Mouse (Mus musculus) heart, adult 9 months (tissue): ENCODE measurements at regions not wholly inside any gene's neighbourhood (a gene's known extent, or its start where the extent isn't known, plus 50 kb on each side); places are given as distances from the start of the nearest gene placed in this dataset.
"Not testable (repeated sequence)": the region's sequence is repeated elsewhere in the genome, so short reads cannot be mapped to it uniquely, and the experiment has no call there.

ENCODE experiments used
- DNase-seq, 2 experiments: peaks; one replicate each; pipeline ENCODE4 v3.0.0; 2022; ENCODE audit warnings: low spot score in 2 of 2

DNA sequence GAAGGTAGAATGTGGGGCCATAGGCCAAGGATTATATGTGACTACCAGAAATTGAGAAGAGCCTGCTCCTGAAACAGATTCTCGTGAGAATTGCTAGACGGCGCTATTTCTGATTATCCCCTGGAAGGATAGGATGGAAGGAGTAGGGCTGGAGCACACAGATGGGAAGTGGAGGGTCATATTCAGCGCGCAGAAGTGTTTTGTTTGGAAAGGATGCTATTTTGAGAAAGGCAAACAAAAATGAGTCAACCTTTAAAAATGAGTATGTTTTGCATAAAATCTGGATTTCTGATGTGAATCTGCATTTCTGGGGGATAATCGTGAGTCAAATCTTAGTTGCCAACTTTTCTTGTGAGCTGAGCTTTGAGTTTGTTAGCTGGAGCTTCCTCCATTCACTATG lies 58.1 kb upstream of the Fshb start:
- no peak for DNase-seq

DNA sequence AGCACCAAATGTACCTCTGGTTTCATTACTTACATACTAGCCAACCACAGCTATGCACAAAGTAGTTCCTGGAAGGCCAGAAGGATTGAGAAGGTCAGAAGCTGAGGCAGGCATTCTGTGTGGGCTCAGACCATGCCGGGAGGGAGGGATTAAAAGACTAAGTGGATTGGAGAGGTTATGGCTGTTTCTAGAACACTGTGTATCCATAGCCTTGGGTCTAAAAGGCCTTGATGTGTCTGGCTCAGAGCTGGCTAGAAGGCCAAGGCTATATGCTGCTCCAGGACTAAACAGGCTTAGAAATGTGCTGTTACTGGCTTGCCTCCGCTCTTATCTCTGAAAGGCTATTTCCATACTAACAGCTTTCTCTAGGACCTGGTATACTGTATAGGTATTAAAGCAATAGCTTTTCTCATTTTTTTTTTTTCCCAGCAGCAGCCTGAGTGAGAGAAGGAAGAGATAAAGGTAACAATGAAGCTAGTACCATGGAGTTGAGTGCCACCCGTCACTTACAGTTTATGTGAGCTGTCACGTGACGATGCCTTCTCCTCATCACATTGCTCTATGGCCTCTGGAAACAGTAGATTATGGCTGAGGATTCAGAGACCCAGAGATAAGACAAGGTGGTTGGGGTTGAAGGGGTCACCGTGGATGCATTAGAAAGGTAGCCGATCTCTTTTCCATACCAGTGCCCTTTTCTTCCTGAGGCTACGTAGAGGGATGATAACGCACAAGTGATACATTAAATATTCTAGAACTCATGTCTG lies 59.4 kb upstream of the Fshb start:
- no peak for DNase-seq

DNA sequence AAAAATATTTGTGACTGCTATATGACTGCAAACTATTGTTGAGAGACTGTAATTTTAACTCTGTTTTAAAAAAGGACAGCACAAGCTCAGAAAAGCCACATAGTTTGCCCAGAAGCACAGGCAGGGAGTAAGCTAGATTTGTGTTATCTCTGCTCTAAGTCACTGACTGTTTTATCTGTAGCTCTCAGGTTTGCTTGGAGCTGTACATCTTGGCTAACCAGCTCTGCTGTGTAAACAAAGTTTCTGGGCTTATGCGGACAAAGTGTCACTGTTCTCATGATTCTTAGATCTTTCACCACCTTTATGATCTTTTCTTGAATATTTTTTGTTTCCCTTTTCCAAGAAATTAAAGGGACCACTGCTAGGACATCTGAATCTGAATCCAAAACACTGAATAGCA lies 60.2 kb upstream of the Fshb start:
- DNase-seq, result no peak

DNA sequence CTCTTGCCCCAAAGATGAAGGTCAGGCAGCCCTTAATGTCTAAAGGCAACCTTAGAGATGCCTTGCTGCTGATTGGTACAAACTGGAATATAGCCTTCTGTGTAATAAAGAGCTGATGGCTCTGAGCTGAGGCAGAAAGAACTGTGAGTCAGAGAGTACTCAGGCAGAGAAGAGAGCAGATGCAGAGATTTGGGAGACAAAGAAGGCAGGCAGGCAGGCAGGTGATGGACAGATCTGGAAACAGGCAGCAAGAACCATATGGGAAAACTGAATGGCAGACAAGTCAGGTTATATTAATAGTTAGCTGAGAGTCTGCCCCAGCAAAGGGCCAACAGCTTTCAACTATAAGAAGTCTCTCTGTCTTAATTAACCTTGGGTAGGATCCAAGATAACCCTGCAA lies 73.7 kb upstream of the Fshb start:
- no peak for DNase-seq

DNA sequence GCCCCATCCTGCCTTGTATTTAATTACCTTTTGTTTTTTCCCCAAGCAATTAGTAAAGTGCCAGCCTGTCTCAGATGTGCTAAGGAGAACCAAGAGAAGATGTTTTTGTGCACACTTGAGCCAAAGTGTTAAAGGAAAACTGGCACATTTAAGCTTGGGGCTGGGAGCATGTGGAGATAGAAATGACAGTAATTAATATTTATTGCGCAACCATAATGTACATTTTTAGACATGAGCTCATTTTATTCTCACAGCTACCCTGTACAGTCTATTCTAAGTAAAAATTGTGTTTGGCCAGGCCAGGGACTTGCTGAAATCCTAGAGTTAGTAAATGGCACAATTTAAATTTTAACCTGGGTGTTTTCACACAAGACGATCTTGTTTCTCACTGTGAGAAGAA lies 89.9 kb upstream of the Fshb start:
- DNase-seq, result no peak

DNA sequence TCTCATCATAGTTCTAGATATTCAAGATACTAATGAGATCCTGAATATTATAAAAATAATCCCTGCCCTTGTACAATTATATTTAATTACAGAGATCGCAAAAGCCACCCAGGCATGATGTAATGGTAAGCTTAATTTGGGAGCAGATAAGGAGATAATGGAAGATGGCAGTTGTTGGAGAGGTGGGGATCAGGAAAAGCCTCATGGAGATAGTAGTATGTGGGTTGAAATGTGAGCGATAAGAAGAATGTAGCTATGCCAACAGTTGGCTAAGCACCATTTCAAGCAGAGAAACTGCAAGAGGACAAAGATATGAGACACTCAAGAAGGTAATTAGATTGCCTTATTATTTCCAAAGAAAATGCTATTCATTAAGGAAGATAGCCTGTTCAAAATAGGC lies 90.4 kb upstream of the Fshb start:
- no peak for DNase-seq

DNA sequence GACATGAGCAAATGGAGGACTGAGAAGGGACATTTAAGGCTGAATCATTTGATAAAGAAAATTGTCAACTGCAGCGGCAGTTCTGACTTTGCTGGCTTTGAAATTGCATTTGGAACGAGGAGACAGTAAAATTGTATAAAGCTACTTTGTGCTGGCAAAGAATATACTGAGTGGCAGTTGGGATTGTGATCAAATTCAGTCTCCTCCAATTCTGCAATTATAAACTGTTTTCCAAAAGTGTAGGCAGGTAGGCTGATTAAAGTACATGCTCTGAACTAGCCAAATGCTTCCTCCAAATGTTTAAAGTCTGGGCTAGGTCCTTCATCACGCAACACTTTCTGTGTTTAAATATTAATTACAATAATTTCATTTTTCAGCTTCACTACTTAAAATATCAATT lies 90.9 kb upstream of the Fshb start:
- DNase-seq, result no peak

DNA sequence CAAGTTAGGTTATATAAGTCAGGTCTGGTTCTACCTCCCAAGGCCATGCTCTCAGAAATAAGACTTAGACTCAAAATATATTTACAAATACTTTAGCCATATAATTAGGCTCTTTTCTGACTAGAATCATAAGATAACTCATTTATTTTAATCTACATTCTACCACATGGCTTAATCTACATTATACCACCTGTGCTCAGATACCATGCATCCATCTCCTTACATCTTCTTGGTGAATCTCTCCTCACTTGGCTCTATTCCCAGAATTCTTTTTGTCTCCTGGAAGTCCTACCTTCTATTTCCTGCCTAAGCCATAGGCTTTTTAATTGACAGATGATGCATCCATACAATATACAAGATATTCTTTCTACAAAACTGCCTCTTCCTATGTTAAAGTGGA lies 92.4 kb upstream of the Fshb start:
- DNase-seq, result no peak

DNA sequence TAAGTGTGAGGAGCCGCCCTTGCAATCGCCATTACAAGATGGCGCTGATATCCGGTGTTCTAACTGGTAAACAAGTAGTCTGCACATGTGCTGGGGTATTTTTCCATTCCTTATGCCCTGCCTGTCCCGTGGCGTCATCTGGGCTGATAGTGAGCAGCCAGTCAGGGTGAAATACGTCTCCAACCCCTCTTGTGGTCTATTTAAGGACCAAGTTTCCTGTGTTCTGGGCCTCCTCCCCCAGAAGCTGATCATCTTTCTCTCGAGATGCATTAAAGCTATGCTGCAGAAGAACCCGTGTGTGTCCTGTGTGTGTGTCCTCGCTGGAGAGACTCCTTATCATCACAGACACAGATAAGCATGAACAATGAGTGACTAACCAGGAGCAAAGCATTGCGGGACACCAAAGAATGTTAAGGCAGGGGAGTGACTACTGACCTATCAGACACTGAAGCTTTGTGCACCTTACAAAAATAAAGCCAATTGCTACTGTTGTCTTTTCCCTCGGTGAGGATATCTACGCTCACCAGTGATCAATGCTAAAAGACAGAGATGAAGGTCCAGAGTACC lies 99.5 kb upstream of the Fshb start:
- DNase-seq, result not testable (repeated sequence)

DNA sequence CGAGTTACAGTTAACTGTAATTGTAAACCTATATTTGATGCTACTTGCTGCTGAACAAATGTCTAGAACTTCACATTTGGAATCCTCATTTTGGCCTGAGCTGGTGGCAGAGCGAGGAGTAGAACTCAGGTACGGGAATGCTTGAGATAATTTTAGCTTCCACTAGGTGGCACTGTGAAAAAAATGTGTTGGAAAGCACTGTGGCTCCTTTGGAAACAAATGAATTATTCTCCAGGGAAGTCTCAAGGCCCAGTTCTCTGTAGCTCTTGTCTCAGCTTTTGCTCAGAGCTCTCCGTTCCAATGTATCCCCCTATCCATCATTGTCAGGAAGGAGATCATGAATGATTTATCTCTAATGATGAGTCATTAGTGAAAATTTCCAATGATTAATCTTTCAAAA lies 114.7 kb upstream of the Kcna4 start:
- peak in 1 of 2 experiments; percentile 3 for DNase-seq

DNA sequence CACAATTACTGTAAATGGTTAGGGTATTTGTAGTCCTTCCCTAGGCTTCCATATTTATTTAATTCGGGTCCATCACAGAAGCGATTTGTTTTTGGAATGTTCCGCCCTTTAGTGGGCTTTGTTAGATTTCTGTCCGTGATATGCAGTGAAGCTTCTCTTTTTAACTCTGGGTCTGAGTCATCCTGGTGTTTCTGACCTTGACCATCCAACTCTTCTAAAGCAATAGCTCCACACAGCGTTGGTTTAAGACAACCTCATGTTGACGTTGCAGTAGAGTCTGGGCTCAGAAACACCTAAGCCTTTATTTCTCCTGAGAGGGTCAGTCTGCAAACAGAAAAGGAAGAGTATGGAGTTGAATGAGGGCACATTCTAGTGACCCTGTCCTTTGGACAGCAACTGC lies 107.4 kb upstream of the Kcna4 start:
- DNase-seq, result no peak

DNA sequence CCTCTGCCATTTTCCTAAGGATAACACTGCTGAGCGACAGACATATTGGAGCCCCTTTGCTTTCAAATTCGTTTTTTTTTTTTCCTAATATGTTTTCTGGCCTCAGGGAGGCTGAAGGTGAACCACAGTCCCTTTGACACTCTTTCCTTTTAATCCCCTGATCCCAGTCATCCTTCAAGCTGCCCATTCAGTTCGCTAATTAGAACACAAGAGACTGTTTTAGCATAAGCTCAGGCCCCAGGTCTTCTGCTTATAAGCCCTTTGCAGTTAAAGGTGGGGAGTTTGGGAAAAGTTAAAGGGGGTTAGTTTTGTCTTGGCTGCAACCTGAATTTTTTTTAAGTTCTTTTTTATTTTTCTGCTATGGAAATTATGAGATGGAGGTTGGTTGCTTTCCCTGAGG lies 105.6 kb upstream of the Kcna4 start:
- DNase-seq, result no peak

DNA sequence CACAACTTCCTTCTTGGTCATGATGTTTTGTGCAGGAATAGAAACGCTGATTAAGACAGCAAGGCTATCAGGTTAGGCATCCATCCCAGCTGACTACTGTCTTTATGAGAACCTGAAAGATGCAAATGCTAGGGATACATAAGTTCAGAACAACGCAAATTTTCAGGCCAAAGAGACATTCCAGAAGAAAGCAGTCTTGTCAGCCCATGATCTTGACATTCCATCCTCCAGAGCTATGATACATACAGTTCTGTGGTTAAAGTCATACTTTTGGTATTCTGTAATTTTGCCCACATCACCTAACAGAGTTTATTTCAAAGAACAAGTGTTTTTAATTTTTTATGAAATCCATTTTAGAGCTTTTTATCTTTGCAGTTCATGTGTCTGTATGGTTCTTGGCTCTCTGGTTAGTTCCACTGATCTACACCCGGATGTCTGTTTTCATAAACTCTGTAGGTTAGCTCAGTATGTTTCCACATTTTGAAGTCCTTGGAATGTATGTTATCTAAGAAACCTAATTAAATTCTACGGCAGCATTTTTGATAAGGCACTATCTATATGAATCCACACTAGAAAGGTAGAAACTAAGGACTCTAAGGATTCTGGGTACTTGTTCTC lies 88.5 kb upstream of the Kcna4 start:
- no peak for DNase-seq

DNA sequence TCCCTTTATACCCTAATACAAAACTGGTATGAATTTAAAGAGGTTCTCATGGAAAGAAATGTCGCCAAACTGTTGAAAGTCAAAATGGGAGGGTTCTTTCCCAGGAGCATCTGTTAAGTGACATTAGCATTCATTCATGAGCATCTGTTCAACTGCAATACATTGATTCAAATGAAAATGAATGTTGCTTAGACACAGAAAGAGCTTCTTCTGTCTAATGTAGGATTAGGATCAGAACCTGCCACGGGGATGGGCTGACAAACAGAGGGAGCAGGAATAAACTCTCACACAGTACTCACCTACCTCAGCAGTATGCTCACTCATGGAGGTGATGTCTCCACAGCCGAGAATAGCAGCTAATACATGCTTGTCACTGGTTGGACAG lies 88.0 kb upstream of the Kcna4 start:
- no peak for DNase-seq

DNA sequence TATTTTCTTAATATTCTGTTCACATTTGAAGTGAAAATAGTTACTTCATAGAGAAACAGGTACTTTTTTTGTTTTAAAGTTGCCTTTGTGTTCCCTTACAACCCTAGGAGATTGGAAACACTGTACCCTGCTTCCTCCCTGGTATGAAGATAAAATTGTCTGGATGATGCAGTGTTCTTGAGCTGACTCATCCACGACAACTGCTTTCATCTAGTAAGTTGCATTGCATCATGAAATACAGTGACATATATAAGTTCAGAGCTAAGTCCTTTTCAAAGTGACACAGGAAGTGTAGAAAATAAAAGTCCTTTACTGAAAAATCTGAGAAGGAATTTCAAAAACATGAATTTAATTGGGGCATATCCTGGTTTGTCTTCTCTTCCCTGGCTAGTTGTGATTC lies 68.9 kb upstream of the Kcna4 start:
- no peak for DNase-seq

DNA sequence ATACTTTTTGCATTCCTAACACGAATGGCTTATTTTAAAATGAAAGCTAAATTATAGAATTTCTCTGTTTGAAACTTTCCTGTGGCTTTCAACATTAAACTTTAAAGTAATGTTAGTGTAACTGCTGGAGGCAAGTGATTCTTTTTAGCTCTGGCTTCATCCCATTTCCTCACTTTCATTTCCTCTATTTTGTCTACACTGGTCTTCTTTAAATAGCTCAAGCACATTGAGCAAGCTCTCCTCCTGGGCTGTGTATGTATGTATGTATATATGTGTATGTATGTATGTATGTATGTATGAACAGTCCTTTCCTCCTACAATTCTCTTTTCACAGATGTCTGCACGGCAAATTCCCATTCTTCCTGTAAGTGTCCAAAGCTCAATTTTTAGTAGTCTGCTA lies 65.8 kb upstream of the Kcna4 start:
- DNase-seq, result no peak

DNA sequence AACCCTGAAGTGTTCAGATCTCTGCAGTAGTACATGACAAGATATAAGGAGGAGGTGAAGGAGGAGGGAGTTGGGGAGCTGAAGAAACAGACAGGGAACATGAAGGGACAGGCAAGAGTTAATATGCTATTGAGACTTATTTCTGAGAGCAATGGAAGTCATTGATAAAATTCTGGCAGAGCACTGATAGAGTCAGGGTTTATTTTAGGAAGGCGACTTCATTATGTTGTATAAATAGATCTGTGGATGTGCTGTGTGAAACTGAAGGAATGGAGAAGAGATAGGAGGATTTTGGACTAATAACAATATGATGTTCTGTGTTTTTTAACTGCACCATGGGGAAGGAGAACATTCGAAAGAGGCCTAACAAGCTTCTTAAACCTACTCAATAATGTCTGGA lies 63.0 kb upstream of the Kcna4 start:
- DNase-seq, result peak; percentile 7 to 22

DNA sequence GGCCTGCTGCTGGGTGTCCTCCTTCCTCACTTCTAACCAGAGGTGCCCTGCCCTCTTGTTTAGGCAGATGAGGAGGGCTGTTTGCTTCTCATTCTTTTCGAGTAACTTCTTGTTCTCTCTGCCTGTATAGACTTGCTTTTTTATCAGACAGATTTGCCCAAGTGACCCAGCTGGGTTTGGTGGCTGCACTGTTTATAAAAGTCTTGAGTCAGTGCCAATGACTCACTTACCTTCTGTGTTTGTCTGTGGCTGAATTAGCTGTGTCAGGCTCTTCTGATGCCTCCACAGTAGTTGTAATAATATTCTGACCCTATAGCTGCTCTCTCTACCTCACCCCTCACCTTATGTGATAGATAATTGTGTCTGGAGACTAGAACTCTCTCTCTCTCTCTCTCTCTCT lies 62.2 kb upstream of the Kcna4 start:
- peak in 1 of 2 experiments; percentile 1 for DNase-seq

DNA sequence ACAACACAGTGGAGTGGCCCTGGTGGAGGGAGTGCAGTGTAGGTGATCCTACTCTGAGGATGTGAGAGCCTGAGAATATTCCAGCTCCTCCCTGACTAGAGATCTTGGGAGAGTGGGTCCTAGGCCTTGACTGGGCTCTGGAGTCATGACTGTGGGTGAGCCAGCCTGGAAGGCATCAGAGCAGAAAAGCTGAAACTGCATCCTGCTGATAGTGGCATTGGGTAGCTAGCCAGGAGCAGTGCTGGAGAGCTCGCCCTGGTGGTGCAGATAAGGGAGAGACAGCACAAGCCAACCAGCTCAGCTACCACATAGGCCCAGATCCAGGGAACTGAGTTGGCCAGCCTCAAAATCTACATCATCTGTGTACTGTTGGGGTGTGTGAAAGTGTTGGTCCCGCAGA lies 58.8 kb upstream of the Kcna4 start:
- peak in 1 of 2 experiments; percentile 1 for DNase-seq

DNA sequence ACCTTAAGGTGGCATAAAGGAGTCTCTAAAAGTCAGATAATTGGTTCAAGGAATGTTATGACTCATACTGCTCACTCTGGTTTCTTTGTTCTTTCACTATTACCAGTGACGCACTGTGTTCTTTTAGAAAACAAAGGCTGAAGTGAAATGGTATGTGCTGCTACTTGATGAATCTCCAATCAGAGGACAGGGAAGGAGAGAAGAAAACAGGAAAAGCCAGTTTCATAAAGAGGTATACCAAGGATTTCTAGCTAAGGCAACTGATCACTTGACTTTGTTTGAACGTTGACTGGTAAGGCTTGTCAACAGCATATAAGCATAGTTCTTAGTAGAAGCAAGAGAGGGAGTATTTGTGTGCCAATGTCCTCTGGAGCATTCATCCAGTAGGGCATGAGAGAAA lies 57.6 kb upstream of the Kcna4 start:
- no peak for DNase-seq
